Mouse (Mus musculus) ovary, postnatal 36 days (tissue): Measurements from ENCODE around the gene Zfp874a.
"Not testable (repeated sequence)": the region's sequence is repeated elsewhere in the genome, so short reads cannot be mapped to it uniquely, and the experiment has no call there.

ENCODE experiments used
- DNase-seq: peaks from one replicate; pipeline ENCODE4 v3.0.0; 2022; ENCODE audit warnings: low spot score, mixed read lengths

The Zfp874a gene

DNA sequence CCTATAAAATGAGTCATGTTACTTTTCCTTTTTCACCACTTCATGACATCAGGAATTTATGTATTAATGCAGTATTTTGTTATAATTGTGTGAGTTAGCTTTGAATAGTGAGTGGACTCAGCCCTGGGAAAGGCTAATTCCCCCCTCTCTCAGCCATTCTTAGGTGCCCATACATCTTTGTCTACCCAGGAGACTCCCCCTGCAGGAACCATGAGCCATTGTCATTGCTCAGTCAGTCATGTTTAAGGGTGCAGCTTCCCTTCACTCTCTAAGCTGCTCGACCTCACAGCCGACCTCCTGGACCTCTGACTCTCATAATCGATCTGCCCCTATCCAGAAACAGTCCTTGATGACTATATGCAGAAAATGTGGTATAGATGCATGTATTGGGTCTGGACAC lies 75.2 kb downstream of the Zfp874a start:
- DNase-seq = not testable (repeated sequence)

DNA sequence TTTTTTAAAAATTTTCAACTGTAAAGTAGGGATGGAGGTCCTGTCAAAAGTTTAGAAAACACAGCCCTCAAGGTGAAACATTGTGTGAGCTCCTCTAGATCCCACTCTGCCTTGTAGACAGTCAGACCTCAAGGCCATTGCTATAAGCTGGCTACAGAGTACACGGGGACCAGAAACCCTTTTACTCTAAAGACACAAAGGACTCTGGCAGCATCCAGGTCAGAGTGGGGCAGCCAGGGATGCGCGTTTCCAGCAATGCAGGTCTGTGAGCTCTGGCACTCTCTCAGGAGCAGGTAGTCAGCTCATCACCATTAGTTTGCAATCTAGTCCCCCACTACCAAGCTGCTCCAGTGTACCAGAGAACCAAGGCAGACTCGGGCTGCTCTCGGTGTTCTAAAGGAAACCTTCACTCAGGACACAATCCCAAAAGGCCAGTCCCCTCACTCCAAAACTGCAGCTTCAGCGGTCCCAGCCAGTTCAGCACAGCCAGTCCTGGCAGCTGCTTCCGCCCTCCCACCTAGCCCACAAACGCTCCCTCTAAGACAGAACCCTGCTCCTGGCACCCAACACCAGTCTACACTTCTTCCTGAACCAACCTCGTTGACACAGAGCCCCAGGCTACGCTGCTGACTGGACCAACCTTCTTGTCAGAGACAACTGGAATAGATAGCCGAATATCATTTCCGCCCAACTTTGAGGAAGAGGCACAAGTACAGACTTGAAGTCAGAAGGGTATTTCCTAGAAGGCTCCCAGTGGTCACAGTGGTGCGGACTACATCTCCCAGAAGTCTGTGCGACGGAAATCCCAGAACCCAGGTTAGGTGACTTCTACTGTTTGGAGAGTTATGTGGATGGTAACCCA lies 76.1 kb downstream of the Zfp874a start, which contains the start of the genes Gm28041 and Zfp456:
Gene Gm28041 (minus strand): TSS at position 684 of the 862 bp plus-strand sequence.
Gene Zfp456 (minus strand): TSS at position 761 of the 862 bp plus-strand sequence.
- peak; percentile 65 for DNase-seq
